Mouse (Mus musculus): ENCODE results near the gene Prss56. TPM values are rescaled to one million over a fixed set of nuclear protein-coding genes. Genes with fewer than 3 reads are reported as not detected.

Prss56 gene
- total RNA-seq, 4 experiments from 2014 or later: not detected

GRCm38 (mm10) chr1:87230606-87231005, 47.5 kb downstream of the Prss56 start:
- DNase-seq (ENCODE audit: low spot score): no peak

- DNase-seq (ENCODE audit: low spot score): no peak
Measured at GRCm38 (mm10) chr1:87232197-87232596, 49.1 kb downstream of the Prss56 start.

Other genes starting within 250 kb of the Prss56 start
- gene Alppl2, start 93.4 kb upstream of the Prss56 start, total RNA-seq (2022): not detected
- gene Alpi, start 81.7 kb upstream of the Prss56 start, total RNA-seq (2022): not detected
- gene Akp3, start 58.3 kb upstream of the Prss56 start, total RNA-seq (2022): not detected
- not detected for gene Ecel1, start 26.8 kb upstream of the Prss56 start, total RNA-seq (2022)
- not detected for gene Chrnd, start 7.3 kb downstream of the Prss56 start, total RNA-seq (2022)
- not detected for gene Chrng, start 21.3 kb downstream of the Prss56 start, total RNA-seq (2022)
- gene Eif4e2, start 30.6 kb downstream of the Prss56 start, total RNA-seq (2022): 10 to 100 TPM; 44.0 to 56.1 (median 49.0) TPM
- gene Efhd1, start 81.0 kb downstream of the Prss56 start, total RNA-seq (2022): 1 to 10 TPM; 3.3 to 7.2 (median 4.5) TPM
- gene Gigyf2, start 143.7 kb downstream of the Prss56 start, total RNA-seq (2022): 10 to 100 TPM; 38.0 to 48.5 (median 40.4) TPM
- gene Kcnj13, start 211.4 kb downstream of the Prss56 start, total RNA-seq (2022): not detected